Mouse (Mus musculus) c-Kit-negative CD71-positive TER-119-positive erythroid progenitor cells, embryonic 14.5 days (primary cell): ENCODE results near the gene Slc5a4a.

Experiments used
- DNase-seq: peaks from one replicate; pipeline ENCODE4 v3.0.0-alpha.2; 2013; ENCODE audit warnings: low read depth, low spot score

The Slc5a4a gene

GRCm38 (mm10) chr10:76147278-76147677, at the start of gene Slc5a4a:
Slc5a4a (plus strand) TSS chr10:76147451.
- DNase-seq, result no peak

GRCm38 (mm10) chr10:76110861-76111260, 36.4 kb upstream of the Slc5a4a start, which contains the start of gene Slc5a4b:
Slc5a4b (minus strand) TSS chr10:76110961.
- no peak for DNase-seq

GRCm38 (mm10) chr10:76117966-76118365, 29.3 kb upstream of the Slc5a4a start:
- no peak for DNase-seq

GRCm38 (mm10) chr10:76118741-76119140, 28.5 kb upstream of the Slc5a4a start:
- no peak for DNase-seq

- no peak for DNase-seq
Measured at GRCm38 (mm10) chr10:76120124-76120711, 27.0 kb upstream of the Slc5a4a start.

GRCm38 (mm10) chr10:76121495-76121894, 25.8 kb upstream of the Slc5a4a start:
- no peak for DNase-seq

- no peak for DNase-seq
Measured at GRCm38 (mm10) chr10:76132506-76132905, 14.7 kb upstream of the Slc5a4a start.

GRCm38 (mm10) chr10:76136318-76136717, 10.9 kb upstream of the Slc5a4a start:
- DNase-seq, result no peak

GRCm38 (mm10) chr10:76146846-76147245, 405 bp upstream of the Slc5a4a start:
- DNase-seq, result no peak

- no peak for DNase-seq
Measured at GRCm38 (mm10) chr10:76155911-76156310, 8.7 kb downstream of the Slc5a4a start.

- DNase-seq, result no peak
Measured at GRCm38 (mm10) chr10:76157528-76157927, 10.3 kb downstream of the Slc5a4a start.

- no peak for DNase-seq
Measured at GRCm38 (mm10) chr10:76158009-76158408, 10.8 kb downstream of the Slc5a4a start.

- DNase-seq, result no peak
Measured at GRCm38 (mm10) chr10:76174899-76175298, 27.6 kb downstream of the Slc5a4a start.

GRCm38 (mm10) chr10:76185216-76185615, 38.0 kb downstream of the Slc5a4a start:
- no peak for DNase-seq

- no peak for DNase-seq
Measured at GRCm38 (mm10) chr10:76188010-76188409, 40.8 kb downstream of the Slc5a4a start.

GRCm38 (mm10) chr10:76201416-76201815, 54.2 kb downstream of the Slc5a4a start:
- DNase-seq, result no peak

- DNase-seq, result peak; percentile 51
Measured at GRCm38 (mm10) chr10:76201978-76202377, 54.7 kb downstream of the Slc5a4a start.

- DNase-seq, result no peak
Measured at GRCm38 (mm10) chr10:76203798-76204283, 56.6 kb downstream of the Slc5a4a start.

- no peak for DNase-seq
Measured at GRCm38 (mm10) chr10:76207262-76207796, 60.1 kb downstream of the Slc5a4a start.

GRCm38 (mm10) chr10:76209241-76209640, 62.0 kb downstream of the Slc5a4a start:
- no peak for DNase-seq

- DNase-seq, result no peak
Measured at GRCm38 (mm10) chr10:76210806-76211205, 63.6 kb downstream of the Slc5a4a start.

- DNase-seq, result no peak
Measured at GRCm38 (mm10) chr10:76212121-76212520, 64.9 kb downstream of the Slc5a4a start.

GRCm38 (mm10) chr10:76214161-76214560, 66.9 kb downstream of the Slc5a4a start:
- DNase-seq, result no peak
